ENCODE assay signal across 21 mouse cellular contexts in genomic region chr6:127165663-127166062, GRCm38 (mm10). TPM values are rescaled to one million over a fixed set of nuclear protein-coding genes. Genes with fewer than 3 reads are reported as not detected.
DNase-seq lines count a peak whose midpoint lies in the region; ATAC-seq and TF ChIP-seq lines count a peak whose summit lies in the region.
"Had no signal": no experiment of that assay in that cellular context is flagged by ENCODE, and none has a peak within 500 bp of the region (broad histone marks: within the 10 kb centered on the region; RNA-seq: fewer than 3 reads in every experiment).

No protein-coding gene starts in this region.

- H3K36me3 ChIP-seq in lung, embryonic 14.5 days (ENCODE audit: insufficient read depth) = no peaks in the 10 kb centered on the region
- H3K36me3 ChIP-seq in megakaryocyte, embryonic 14.5 days (replicated peaks; ENCODE audit: low read length) = no peaks in the 10 kb centered on the region
- H3K36me3 ChIP-seq: forebrain, embryonic 12.5 days; midbrain, embryonic 13.5 days; neural tube, embryonic 13.5 days had no signal

- no peak for ATAC-seq in lung, embryonic 14.5 days (ENCODE audit: insufficient read depth)
- peak; percentile 68 to 74 for ATAC-seq in hematopoietic stem cell, adult 5-6 weeks (replicated peaks in 1 of 2; ENCODE audit: insufficient read depth in 1 of 2, low FRiP score in 2 of 2, low TSS enrichment in 1 of 2, low read depth in 1 of 2, poor library complexity in 2 of 2, severe bottlenecking in 2 of 2)
- ATAC-seq: hindbrain, embryonic 16.5 days; midbrain, embryonic 13.5 days had no signal

- no peaks in the 10 kb centered on the region for H3K9me3 ChIP-seq in lung, embryonic 14.5 days (ENCODE audit: low read depth, low read length)
- H3K9me3 ChIP-seq in megakaryocyte, embryonic 14.5 days = no peaks in the 10 kb centered on the region
- H3K9me3 ChIP-seq: forebrain, embryonic 12.5 days; midbrain, embryonic 13.5 days; neural tube, embryonic 13.5 days had no signal

- 55% methylated on average over 4 of the region's 4 CpGs for WGBS in lung, embryonic 14.5 days

- H3K4me1 ChIP-seq in lung, embryonic 14.5 days (ENCODE audit: insufficient read depth) = no peaks in the 10 kb centered on the region
- peaks cover 58% of the 10 kb centered on the region for H3K4me1 ChIP-seq in megakaryocyte, embryonic 14.5 days
- H3K4me1 ChIP-seq: forebrain, embryonic 12.5 days; midbrain, embryonic 13.5 days; neural tube, embryonic 13.5 days had no signal

- H3K27me3 ChIP-seq in lung, embryonic 14.5 days (ENCODE audit: insufficient read depth, low read length) = no peaks in the 10 kb centered on the region
- no peaks in the 10 kb centered on the region for H3K27me3 ChIP-seq in megakaryocyte, embryonic 14.5 days (replicated peaks)
- H3K27me3 ChIP-seq: forebrain, embryonic 12.5 days; midbrain, embryonic 13.5 days had no signal

- H3K4me2 ChIP-seq in lung, embryonic 14.5 days = no peak overlapping the region
- H3K4me2 ChIP-seq: forebrain, embryonic 12.5 days; liver, embryonic 11.5 days; midbrain, embryonic 13.5 days; neural tube, embryonic 13.5 days had no signal

- H3K9ac ChIP-seq in lung, embryonic 14.5 days = no peak overlapping the region
- H3K9ac ChIP-seq: forebrain, embryonic 12.5 days; midbrain, embryonic 13.5 days; neural tube, embryonic 13.5 days had no signal

- no peak overlapping the region for H3K4me3 ChIP-seq in lung, embryonic 14.5 days (ENCODE audit: low read depth, low read length)
- H3K4me3 ChIP-seq in megakaryocyte, embryonic 14.5 days (replicated peaks) = peak overlapping the region; percentile 66
- H3K4me3 ChIP-seq: forebrain, embryonic 12.5 days; gastrocnemius, adult 2 months; midbrain, embryonic 13.5 days; neural tube, embryonic 13.5 days had no signal

- DNase-seq in lung, embryonic 14.5 days = peak; percentile 21
- DNase-seq in lung, adult 18-20 months = no peak
- peak; percentile 17 for DNase-seq in CD4-positive helper T cell, adult 2 months (ENCODE audit: low read depth, low spot score)
- no peak for DNase-seq in ovary, postnatal 10 days (ENCODE audit: low spot score)
- no peak for DNase-seq in heart, adult 8-10 months (ENCODE audit: low spot score)
- DNase-seq: adrenal gland, adult 8-10 months; cerebellum, adult 9-10 months; gastrocnemius, adult 2 months; heart, postnatal 36 days; kidney, adult 11 months; right cerebral cortex, postnatal 14 days; thymus, adult 18-20 months had no signal

- TF ChIP-seq CTCF in lung, embryonic 14.5 days (IDR thresholded peaks at IDR 0.05; ENCODE audit: low read depth) = no peak

- no peak overlapping the region for H3K27ac ChIP-seq in lung, embryonic 14.5 days (ENCODE audit: low read depth)
- H3K27ac ChIP-seq: forebrain, embryonic 12.5 days; gastrocnemius, adult 2 months; kidney, postnatal 0 days; macrophage; midbrain, embryonic 13.5 days; neural tube, embryonic 13.5 days had no signal

RNA-seq across cellular contexts. Expression of gene Ccnd2, which starts 13.7 kb away (rescaled TPM):
- 660 and 684 TPM in 2 replicates for polyA plus RNA-seq in lung, embryonic 14.5 days (2014; fragmentation: Nextera tagmentation; extraction: Ambion mirVana)
- total RNA-seq in hematopoietic stem cell, adult 5-6 weeks (2017) = 57.3 and 129 TPM in 2 replicates
- 143 and 319 TPM in 2 replicates for polyA plus RNA-seq in megakaryocyte, embryonic 14.5 days (2012; ENCODE audit: insufficient read depth, low replicate concordance)
- total RNA-seq in heart, adult 8-10 months (2022) = 100 to 1,000 TPM; 113 to 158 (median 137) TPM

RNA-seq across cellular contexts. Expression of gene Tigar, which starts 56.3 kb away (rescaled TPM):
- polyA plus RNA-seq in lung, embryonic 14.5 days (2014; fragmentation: Nextera tagmentation; extraction: Ambion mirVana) = 3.0 and 3.5 TPM in 2 replicates
- total RNA-seq in hematopoietic stem cell, adult 5-6 weeks (2017) = 3.4 and 3.8 TPM in 2 replicates
- 0.50 TPM in 1 of 2 replicates, not detected in the other for polyA plus RNA-seq in megakaryocyte, embryonic 14.5 days (2012; ENCODE audit: insufficient read depth, low replicate concordance)
- 10 to 100 TPM; 51.8 to 65.8 (median 59.1) TPM for total RNA-seq in heart, adult 8-10 months (2022)

Comparison
In these comparisons a context has a peak if more than half of its experiments do, and no peak if none do; other contexts are left out.
1. DNase-seq: peak in lung, embryonic 14.5 days (single experiment) and CD4-positive helper T cell, adult 2 months (single experiment); none in lung, adult 18-20 months (0 of 2), ovary, postnatal 10 days (single experiment) and heart, adult 8-10 months (single experiment).
2. RNA of gene Tigar, which starts 56.3 kb away (total RNA-seq): 51.8 to 65.8 TPM in heart, adult 8-10 months; 3.4 to 3.8 TPM in hematopoietic stem cell, adult 5-6 weeks; every median in the first group is over 10 times any median in the second.